17 mouse cellular contexts compared by ENCODE assay signal in genomic region chr16:35829999-35830398, GRCm38 (mm10). TPM values are rescaled to one million over a fixed set of nuclear protein-coding genes. Genes with fewer than 3 reads are reported as not detected.
DNase-seq lines count a peak whose midpoint lies in the region; ATAC-seq and TF ChIP-seq lines count a peak whose summit lies in the region.
"Had no signal": no experiment of that assay in that cellular context is flagged by ENCODE, and none has a peak within 500 bp of the region (broad histone marks: within the 10 kb centered on the region; RNA-seq: fewer than 3 reads in every experiment).

No protein-coding gene starts in this region.

- H3K9me3 ChIP-seq in hindbrain, embryonic 11.5 days (ENCODE audit: control insufficient read depth, low read length) = no peaks in the 10 kb centered on the region
- no peaks in the 10 kb centered on the region for H3K9me3 ChIP-seq in hindbrain, embryonic 16.5 days (ENCODE audit: control insufficient read depth, low read length)
- H3K9me3 ChIP-seq in kidney, embryonic 16.5 days (ENCODE audit: low read length) = peaks cover 5% of the 10 kb centered on the region; the same call in 1 of the 2 replicates
- H3K9me3 ChIP-seq: limb, embryonic 13.5 days had no signal

- H3K4me2 ChIP-seq in hindbrain, embryonic 11.5 days (replicated peaks; ENCODE audit: low read depth, low read length) = no peak overlapping the region
- no peak overlapping the region for H3K4me2 ChIP-seq in hindbrain, embryonic 16.5 days (ENCODE audit: low read length)
- no peak overlapping the region for H3K4me2 ChIP-seq in kidney, embryonic 16.5 days (replicated peaks; ENCODE audit: low read depth, low read length)
- H3K4me2 ChIP-seq: limb, embryonic 13.5 days; neural tube, embryonic 13.5 days had no signal

- H3K4me3 ChIP-seq in cerebellum, adult 2 months (replicated peaks; ENCODE audit: insufficient read depth, low read depth, low read length) = no peak overlapping the region
- no peak overlapping the region for H3K4me3 ChIP-seq in hindbrain, embryonic 11.5 days (ENCODE audit: low read depth, low read length)
- H3K4me3 ChIP-seq in hindbrain, embryonic 16.5 days (ENCODE audit: low read length) = no peak overlapping the region
- H3K4me3 ChIP-seq in kidney, embryonic 16.5 days (ENCODE audit: low read length) = no peak overlapping the region
- H3K4me3 ChIP-seq: layer of hippocampus, adult 2 months; left cerebral cortex, adult 2 months; limb, embryonic 13.5 days; neural tube, embryonic 13.5 days had no signal

- no peaks in the 10 kb centered on the region for H3K4me1 ChIP-seq in cerebellum, adult 2 months (ENCODE audit: control insufficient read depth, insufficient read depth, low read length)
- no peaks in the 10 kb centered on the region for H3K4me1 ChIP-seq in hindbrain, embryonic 11.5 days (replicated peaks; ENCODE audit: control insufficient read depth, insufficient read depth, low read length)
- no peaks in the 10 kb centered on the region for H3K4me1 ChIP-seq in hindbrain, embryonic 16.5 days (ENCODE audit: control insufficient read depth, insufficient read depth, low read depth, low read length)
- H3K4me1 ChIP-seq in kidney, embryonic 16.5 days (ENCODE audit: insufficient read depth, low read length) = no peaks in the 10 kb centered on the region
- H3K4me1 ChIP-seq: limb, embryonic 13.5 days; neural tube, embryonic 13.5 days had no signal

- H3K36me3 ChIP-seq in hindbrain, embryonic 11.5 days (ENCODE audit: control insufficient read depth, insufficient read depth, low read length) = 0 out of 2 replicates have a peak, but pooled peaks cover 2% of the 10 kb centered on the region
- peaks cover 12% of the 10 kb centered on the region; the same call in 1 of the 2 replicates for H3K36me3 ChIP-seq in hindbrain, embryonic 16.5 days (ENCODE audit: control insufficient read depth, insufficient read depth, low read length)
- H3K36me3 ChIP-seq in kidney, embryonic 16.5 days (ENCODE audit: insufficient read depth, low read length) = peaks cover 10% of the 10 kb centered on the region; the same call in 1 of the 2 replicates

- no peak overlapping the region for H3K9ac ChIP-seq in hindbrain, embryonic 11.5 days (ENCODE audit: low read depth, low read length)
- no peak overlapping the region for H3K9ac ChIP-seq in hindbrain, embryonic 16.5 days (ENCODE audit: low read depth, low read length)
- H3K9ac ChIP-seq in kidney, embryonic 16.5 days (replicated peaks; ENCODE audit: low read length) = no peak overlapping the region
- H3K9ac ChIP-seq: limb, embryonic 13.5 days; neural tube, embryonic 13.5 days had no signal

- DNase-seq in cerebellum, postnatal 10 days = peak; percentile 14 to 26
- DNase-seq in cerebellum, adult 2 months = no peak
- DNase-seq in hindbrain, embryonic 11.5 days (ENCODE audit: low spot score) = peak; percentile 19
- DNase-seq in retina, postnatal 1 day = peak; percentile 42
- no peak for DNase-seq in retina, embryonic 14.5 days (ENCODE audit: low spot score)
- no peak for DNase-seq in adipocyte (ENCODE audit: low spot score)
- DNase-seq: cerebellum, adult 11 months; kidney, adult 9 months; thymus, postnatal 14 days had no signal

- no peak for TF ChIP-seq CTCF in cerebellum, adult 2 months (IDR thresholded peaks at IDR 0.05; ENCODE audit: borderline replicate concordance, insufficient read depth, low read depth, low read length)

- WGBS in cerebellum, adult 2 months = 29% methylated on average over 7 of the region's 7 CpGs
- WGBS in hindbrain, embryonic 11.5 days = 27% methylated on average over 7 of the region's 7 CpGs
- 29% methylated on average over 7 of the region's 7 CpGs for WGBS in hindbrain, embryonic 16.5 days
- WGBS in kidney, embryonic 16.5 days = 34% methylated on average over 7 of the region's 7 CpGs

- H3K27ac ChIP-seq in cerebellum, adult 2 months (ENCODE audit: insufficient read depth, low read length) = no peak overlapping the region
- H3K27ac ChIP-seq in hindbrain, embryonic 11.5 days (ENCODE audit: low read depth, low read length) = no peak overlapping the region
- H3K27ac ChIP-seq in hindbrain, embryonic 16.5 days (ENCODE audit: low read depth, low read length) = no peak overlapping the region
- no peak overlapping the region for H3K27ac ChIP-seq in kidney, embryonic 16.5 days (ENCODE audit: low read length)
- H3K27ac ChIP-seq: layer of hippocampus, adult 2 months; left cerebral cortex, adult 2 months; limb, embryonic 13.5 days; neural tube, embryonic 13.5 days had no signal

- no peak for ATAC-seq in hindbrain, embryonic 11.5 days (ENCODE audit: low FRiP score)
- ATAC-seq in hindbrain, embryonic 16.5 days = no peak
- ATAC-seq in kidney, embryonic 16.5 days (ENCODE audit: low FRiP score, low TSS enrichment) = no peak
- ATAC-seq: forebrain, embryonic 16.5 days; inflammation-experienced regulatory T-cells, adult 6 months had no signal

- no peaks in the 10 kb centered on the region for H3K27me3 ChIP-seq in cerebellum, adult 2 months (ENCODE audit: control insufficient read depth, insufficient read depth, low read length)
- no peaks in the 10 kb centered on the region for H3K27me3 ChIP-seq in hindbrain, embryonic 11.5 days (ENCODE audit: control insufficient read depth, insufficient read depth, low read length)
- no peaks in the 10 kb centered on the region for H3K27me3 ChIP-seq in hindbrain, embryonic 16.5 days (replicated peaks; ENCODE audit: control insufficient read depth, insufficient read depth, low read length)
- no peaks in the 10 kb centered on the region for H3K27me3 ChIP-seq in kidney, embryonic 16.5 days (ENCODE audit: insufficient read depth, low read length)
- H3K27me3 ChIP-seq: limb, embryonic 13.5 days; neural tube, embryonic 13.5 days had no signal

- TF ChIP-seq POLR2A in cerebellum, adult 2 months (IDR thresholded peaks at IDR 0.05; ENCODE audit: borderline replicate concordance, insufficient read depth, low read length) = no peak

RNA-seq across cellular contexts. Expression of gene Parp14, which starts 41.3 kb away (rescaled TPM):
- 1.2 TPM in 2 replicates for polyA plus RNA-seq in cerebellum, adult 2 months (2012; rRNA removed)
- 0.25 and 0.47 TPM in 2 replicates for polyA plus RNA-seq in hindbrain, embryonic 11.5 days (2014; fragmentation: Nextera tagmentation; extraction: Ambion mirVana)
- polyA plus RNA-seq in hindbrain, embryonic 16.5 days (2015; fragmentation: Nextera tagmentation; extraction: Ambion mirVana) = 0.34 and 0.53 TPM in 2 replicates
- 1.3 and 1.4 TPM in 2 replicates for polyA plus RNA-seq in kidney, embryonic 16.5 days (2015; fragmentation: Nextera tagmentation; extraction: Ambion mirVana)

RNA-seq across cellular contexts. Expression of gene Hspbap1, which starts 59.8 kb away (rescaled TPM):
- polyA plus RNA-seq in cerebellum, adult 2 months (2012; rRNA removed) = 5.7 and 6.1 TPM in 2 replicates
- polyA plus RNA-seq in hindbrain, embryonic 11.5 days (2014; fragmentation: Nextera tagmentation; extraction: Ambion mirVana) = 24.7 and 25.2 TPM in 2 replicates
- polyA plus RNA-seq in hindbrain, embryonic 16.5 days (2015; fragmentation: Nextera tagmentation; extraction: Ambion mirVana) = 12.7 and 13.9 TPM in 2 replicates
- 16.7 and 17.3 TPM in 2 replicates for polyA plus RNA-seq in kidney, embryonic 16.5 days (2015; fragmentation: Nextera tagmentation; extraction: Ambion mirVana)

Comparison
In these comparisons a context has a peak if more than half of its experiments do, and no peak if none do; other contexts are left out.
1. DNase-seq: peak in cerebellum, postnatal 10 days (2 of 2), hindbrain, embryonic 11.5 days (single experiment) and retina, postnatal 1 day (single experiment); none in cerebellum, adult 2 months (0 of 2), retina, embryonic 14.5 days (single experiment) and adipocyte (single experiment).